Mouse (Mus musculus) B cell, adult 2 months (primary cell): ENCODE measurements at regions not wholly inside any gene's neighbourhood (a gene's known extent, or its start where the extent isn't known, plus 50 kb on each side); places are given as distances from the start of the nearest gene placed in this dataset.

Source experiments
- DNase-seq, 2 experiments: peaks; one replicate each; pipeline ENCODE4 v3.0.0; 2022

GRCm38 (mm10) chr6:51257524-51257923 is 174.9 kb upstream of the Nfe2l3 start:
- DNase-seq: no peak

GRCm38 (mm10) chr6:51258304-51258703 is 174.2 kb upstream of the Nfe2l3 start:
- DNase-seq: no peak

- no peak for DNase-seq
Observed at GRCm38 (mm10) chr6:51263595-51263994, 168.9 kb upstream of the Nfe2l3 start.

DNA sequence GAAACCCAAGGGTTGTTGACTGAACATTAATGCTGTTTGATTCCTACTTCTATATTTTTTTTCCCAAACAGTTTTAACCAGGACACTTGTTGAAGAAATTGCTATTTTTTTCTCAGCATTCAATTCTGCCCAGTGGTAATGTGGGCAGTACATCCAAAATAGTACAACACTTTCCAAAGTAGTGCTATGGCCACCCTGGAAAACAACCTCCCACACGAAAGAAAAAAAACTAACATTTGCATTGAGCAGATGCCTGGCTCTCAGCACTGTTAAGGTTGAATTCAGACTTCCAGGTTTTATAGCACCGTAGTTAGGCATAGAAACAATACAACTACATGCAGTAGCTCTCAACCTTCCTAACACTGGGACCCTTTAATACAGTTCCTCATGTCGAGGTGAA is 167.1 kb upstream of the Nfe2l3 start:
- DNase-seq: no peak

GRCm38 (mm10) chr6:51266721-51267120 is 165.7 kb upstream of the Nfe2l3 start:
- DNase-seq: no peak

DNA sequence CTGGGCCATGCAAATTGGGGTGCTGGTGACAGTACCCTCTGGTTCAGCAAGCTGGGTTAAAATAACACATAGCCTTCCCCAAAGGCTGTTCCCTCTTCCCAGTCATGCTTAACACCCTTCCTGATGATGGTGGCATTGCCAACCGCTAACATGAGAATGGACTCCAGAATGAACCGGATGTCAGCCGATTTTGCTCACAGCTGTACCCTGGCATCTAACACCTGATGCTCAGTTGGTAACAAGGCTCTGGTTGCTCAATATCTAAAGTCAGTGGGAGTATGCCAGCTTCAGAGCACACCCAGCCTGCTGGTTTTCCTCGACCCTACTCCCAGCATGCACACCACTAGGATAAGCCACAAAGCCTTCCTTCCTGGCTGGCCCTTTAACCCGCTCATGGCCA is 164.6 kb upstream of the Nfe2l3 start:
- no peak for DNase-seq

- DNase-seq: no peak
Observed at GRCm38 (mm10) chr6:51268931-51269330, 163.5 kb upstream of the Nfe2l3 start.

DNA sequence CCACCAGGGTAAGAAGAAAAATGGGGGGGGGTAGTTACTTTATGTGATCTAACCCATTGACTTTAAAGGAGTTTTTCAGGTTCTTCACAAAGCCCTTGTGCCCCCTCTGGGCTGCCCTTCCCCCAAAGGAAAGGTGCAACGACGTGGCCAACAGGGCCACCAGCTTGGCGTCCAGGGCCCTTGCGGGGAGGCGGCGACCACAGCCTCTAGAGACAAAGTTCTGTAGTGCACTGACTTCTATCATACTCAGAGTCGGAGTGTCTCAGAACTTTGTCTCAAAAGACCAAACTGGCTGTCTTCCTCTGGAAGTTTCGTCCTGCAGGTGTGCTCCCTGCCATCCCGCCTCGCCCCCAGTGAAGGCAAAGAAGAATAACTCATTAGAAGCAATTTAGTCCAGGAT is 162.9 kb upstream of the Nfe2l3 start:
- DNase-seq: peak in 1 of 2 experiments; percentile 4

DNA sequence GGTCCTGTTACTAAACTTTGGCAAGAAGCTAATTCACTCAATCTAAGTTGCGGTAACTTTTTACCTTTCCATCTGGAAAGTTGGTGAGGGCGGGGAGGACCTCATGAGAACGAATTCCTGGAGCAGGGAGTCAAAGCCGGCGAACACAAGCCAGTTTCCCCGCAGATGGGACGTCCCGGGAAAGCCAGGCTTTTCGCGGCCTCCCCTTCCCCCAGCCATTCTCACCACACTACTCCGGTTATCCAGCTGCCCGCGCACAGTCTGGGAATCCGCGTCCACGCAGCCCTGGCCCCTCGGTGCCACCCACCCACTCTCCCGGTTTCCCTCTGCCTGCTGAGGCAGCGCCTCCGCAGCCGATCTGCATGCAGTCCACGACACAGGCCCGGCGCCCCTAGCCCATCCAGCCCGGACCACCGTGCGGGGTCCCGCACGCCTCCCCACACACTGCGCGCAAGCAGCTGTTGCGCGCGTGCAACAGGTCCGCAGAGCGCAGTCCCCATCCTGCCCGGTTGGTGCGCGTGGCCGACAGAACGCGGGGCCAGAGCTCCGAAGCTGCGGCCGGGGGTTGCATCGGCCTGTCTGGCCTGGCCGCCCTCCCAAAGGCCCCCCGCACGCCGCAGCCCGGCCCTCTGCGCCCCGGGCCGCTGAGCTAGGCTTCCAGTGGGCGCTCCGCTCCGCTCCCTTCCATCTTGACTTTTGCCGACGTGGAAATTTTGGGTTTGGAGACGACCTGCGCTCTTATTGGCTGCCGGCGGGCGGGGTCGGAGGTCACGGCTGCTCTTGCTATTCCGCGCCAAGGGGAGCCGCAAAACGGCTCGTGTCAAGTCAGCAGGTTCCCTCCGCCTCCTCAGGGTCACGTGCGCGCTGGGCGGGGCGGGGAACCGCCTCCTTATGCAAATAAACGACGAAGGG is 162.0 kb upstream of the Nfe2l3 start:
- peak; percentile 79 to 83 for DNase-seq

DNA sequence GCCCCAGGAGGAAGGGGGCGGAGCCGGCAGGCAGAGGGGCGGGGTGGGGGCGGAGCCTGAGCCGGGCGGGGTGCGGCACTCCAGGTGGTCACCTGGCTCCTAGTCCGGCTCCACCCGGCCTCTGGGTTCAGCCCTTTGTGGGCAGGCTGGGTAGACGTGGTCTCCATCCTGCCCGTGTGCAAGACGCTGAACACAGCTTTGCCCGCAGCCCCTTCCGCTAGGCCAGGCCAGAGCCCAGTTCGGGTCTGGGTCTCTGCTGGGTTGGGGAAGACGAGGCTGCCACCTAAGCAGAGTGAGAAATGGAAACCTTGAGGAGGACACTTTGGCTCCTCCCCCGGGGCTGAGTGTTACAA is 161.4 kb upstream of the Nfe2l3 start:
- DNase-seq: no peak

DNA sequence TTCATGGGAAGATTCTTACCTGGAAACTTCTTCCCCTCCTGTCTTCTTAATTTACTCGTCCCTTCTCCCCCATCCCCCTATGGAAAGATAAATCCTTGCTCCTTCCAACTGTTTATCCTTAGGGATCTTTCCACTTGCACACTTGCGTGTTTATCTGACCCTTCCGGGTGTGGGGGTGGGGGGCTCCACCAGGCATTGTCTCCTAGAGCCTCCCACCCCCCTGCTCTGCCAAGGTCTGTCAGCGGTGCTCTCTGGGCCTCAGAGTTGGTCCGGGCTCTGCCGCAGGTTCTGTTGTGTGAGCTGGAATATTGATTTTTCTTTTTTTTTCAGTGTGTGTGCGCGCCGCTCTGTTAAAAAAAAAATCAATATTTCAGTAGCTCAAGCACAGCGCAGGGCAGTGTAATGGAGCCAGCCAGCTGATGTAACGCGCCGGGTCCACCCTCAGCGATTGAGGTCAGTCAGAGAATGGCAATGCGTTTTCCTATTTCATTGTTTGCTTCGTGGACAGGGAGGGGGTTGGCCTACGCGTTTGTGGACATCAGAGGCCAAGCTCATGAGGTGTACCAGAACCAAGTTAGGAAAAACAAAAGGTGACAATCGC is 160.2 kb upstream of the Nfe2l3 start:
- no peak for DNase-seq

DNA sequence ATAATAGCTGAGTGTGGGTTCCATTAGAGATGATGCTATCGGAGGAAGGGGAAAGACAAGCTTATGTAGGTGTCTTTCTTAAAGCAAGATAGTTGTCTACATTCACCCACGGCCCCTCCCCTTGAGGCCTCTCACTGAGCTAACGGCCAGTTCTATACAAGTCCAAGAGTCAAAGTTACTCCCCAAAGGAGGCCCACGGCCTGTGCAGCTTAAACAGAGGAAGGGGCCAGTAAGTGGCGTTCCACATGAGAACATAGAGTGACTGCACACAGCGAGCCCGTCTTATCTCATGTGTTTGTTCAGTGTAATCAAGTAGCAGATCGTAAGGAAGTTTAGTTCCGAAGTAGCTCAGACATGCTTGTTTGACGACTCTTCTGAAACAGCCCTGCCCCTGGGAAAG is 153.0 kb upstream of the Nfe2l3 start:
- DNase-seq: no peak

DNA sequence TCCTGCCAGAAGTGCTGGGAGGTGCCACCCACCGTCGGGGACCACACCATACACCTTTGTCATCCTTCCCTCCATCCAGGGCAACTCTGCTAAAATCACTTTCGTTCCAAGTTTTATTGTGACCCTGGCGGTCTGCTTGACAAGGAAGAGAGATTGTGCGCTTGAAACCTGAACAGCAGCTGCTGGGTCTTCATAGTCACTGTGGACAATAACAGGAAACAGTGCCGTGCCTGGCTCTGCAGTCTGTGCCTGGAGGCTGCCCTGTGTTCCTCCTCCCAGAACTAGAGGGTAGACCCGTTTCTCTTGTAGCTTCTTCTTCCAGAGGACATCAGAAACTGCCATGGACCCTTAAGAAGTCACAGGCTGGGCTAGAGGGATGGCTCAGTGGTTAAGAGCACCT is 152.2 kb upstream of the Nfe2l3 start:
- no peak for DNase-seq

GRCm38 (mm10) chr6:51283916-51284706 is 148.4 kb upstream of the Nfe2l3 start:
- DNase-seq: no peak

- DNase-seq: no peak
Observed at GRCm38 (mm10) chr6:51284881-51285280, 147.6 kb upstream of the Nfe2l3 start.

GRCm38 (mm10) chr6:51286836-51287235 is 145.6 kb upstream of the Nfe2l3 start:
- DNase-seq: no peak

DNA sequence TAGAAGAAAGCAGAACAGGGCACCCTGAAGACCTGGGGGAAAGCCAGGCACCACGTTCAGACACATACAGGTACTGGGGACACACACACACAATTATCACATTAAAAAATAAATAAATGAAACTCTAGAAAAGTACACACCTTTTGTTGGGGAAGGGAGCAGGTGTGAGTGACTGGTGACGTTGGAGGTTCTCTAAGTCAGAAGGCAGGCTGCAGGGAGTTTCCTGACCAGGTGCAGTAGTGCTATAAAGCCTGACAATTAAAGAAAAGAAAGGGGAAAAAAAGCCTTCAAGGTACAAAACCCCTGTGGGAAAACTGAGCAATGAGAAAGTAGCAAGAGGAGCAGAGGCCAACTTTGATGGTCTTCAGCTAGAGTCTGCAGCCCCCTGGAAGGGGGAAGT is 145.1 kb upstream of the Nfe2l3 start:
- no peak for DNase-seq

DNA sequence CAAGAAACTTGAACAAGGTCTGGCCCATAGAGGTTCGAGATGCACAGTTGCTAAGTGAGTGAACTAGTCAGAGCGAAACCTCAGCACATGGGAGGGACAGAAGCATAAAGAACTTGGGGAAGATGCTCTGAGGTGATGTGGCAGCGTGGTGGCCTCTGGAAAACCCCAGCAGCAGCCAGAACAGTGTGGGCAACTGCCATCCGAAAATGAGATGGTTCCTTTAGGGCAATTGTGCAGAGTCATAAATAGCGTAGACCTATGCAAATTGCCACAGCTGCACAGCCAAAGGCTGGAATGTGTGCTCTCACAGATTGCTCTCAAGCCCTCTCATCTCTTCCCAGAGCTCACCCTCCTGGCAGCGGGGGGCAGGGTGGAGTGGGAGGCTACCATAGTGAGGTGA is 144.7 kb upstream of the Nfe2l3 start:
- no peak for DNase-seq

DNA sequence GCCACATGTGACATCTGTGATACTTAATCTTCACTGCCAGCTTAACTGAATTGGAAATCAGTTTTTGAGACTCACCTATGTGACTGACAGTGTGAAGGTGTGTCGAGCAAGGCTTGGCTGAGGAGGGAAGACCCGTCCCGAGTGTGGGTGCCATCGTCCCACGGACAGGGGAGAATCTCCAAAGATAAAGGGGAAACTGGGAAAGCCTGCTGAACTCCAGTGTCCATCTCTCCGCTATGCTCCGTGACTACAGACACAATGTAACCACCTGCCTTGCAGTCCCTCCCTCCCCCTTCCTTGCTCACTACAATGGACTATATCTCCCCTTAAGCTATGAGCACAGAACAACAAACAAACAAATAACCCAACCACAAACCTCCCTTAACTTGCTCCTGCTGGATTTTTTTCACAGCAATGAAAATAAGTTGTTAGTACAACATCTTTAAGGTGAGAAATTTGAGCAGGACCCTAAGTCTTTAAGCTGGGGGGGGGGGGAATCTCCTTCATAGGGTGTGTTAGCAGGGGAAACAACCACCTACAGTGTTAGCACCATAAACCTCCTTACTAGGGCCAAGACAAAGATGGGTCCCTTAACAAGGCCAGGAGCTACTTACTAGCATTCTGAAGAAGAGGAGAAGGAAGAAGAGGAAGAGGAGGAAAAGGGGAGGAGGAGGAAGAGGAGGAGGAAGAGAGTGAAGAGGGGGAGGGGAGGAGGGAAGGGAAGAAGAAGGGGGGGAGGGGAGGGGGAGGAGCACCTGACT is 144.0 kb upstream of the Nfe2l3 start:
- DNase-seq: no peak

DNA sequence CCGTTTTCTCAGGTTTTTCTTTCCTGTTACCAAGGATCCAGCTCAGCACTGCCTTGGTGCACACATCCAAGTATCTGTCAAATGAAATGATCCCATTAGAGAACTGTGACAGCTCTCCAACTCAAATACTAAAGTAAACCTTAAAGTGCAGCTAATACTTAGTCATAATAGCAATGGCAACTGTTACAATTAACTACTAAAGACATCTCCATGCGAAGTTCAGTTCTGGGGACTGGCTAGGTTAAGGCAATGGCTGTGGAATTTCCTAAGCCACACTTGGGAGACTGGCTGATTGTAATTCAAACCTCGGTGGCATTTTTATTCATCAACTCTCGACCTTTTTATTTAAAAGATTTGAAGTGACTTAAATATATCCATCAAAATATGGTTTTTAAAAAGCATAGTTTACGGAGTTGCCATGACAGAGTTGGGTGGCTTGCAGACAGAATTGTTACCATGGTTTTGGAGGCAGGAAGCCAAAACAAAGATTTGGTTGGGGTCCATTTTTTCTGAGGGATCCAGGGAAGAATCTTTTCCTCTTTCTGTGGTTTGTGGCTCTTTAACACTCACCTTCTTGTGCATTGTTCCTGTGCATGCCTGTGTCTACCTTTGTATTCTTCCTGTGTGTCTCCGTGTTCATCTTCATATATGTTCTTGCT is 143.3 kb upstream of the Nfe2l3 start:
- DNase-seq: no peak

DNA sequence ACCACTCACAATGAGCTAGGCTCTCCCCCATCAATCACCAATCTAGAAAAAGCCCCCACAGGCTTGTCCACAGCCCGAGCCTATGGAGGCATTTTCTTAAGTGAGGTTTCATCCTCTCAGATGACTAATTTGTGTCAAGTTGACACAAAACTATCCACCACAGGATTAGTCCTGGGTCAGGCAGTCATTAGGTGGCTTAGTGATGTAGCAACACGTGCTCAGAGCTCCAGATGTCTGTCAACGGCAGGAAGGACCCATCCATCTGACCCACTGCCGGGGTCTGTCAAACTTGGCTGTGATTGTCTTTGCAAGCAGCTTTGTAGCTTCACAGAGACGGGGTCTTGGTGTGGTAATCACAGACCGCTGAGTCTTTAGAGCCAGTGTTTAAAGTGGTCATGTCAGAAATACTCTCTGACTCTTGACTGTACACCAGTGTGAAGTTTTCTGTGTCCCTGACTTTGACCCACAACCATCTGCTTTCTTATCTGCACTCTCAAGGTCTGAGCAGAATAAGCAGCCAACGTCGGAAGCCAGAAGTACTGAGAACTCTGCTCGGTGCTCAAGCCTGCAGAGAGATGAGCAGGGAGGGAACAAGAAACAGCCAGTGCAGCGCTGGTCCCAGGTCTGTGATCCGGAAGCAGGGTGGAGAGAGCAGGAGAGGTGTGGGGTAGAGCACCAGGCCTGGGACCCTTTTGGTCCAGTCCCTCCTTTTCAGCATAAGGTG is 131.6 kb upstream of the Nfe2l3 start:
- no peak for DNase-seq

GRCm38 (mm10) chr6:51301831-51302230 is 130.6 kb upstream of the Nfe2l3 start:
- DNase-seq: no peak
